25 mouse cellular contexts compared by ENCODE assay signal in the genomic region with DNA sequence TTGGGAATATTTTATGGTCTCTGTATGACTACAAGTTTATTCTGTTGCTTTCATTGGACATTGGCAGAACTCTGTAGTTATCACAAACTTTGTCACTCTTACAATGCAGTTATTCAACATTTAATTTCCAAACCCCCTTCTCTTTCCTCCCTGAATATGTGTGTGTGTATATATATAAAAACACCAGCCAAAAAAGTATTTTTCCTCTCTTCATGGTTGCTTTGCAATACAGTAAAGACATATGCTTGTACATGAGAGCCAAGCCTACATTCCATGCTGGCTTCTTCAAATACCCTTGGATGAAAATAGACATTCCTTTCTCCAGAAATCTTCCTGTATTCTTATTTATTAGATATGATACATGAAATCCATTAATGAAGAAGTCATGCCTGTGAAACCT.
"Had no signal": no experiment of that assay in that cellular context is flagged by ENCODE, and none has a peak within 500 bp of the region (broad histone marks: within the 10 kb centered on the region; RNA-seq: fewer than 3 reads in every experiment).

No protein-coding gene starts in this region.

- H3K27me3 ChIP-seq: heart, embryonic 13.5 days; heart, embryonic 15.5 days; hindbrain, embryonic 13.5 days; hindbrain, embryonic 15.5 days; kidney, embryonic 15.5 days; limb, embryonic 13.5 days; liver, embryonic 12.5 days had no signal

- H3K4me2 ChIP-seq: heart, embryonic 11.5 days; heart, embryonic 13.5 days; heart, embryonic 15.5 days; hindbrain, embryonic 13.5 days; hindbrain, embryonic 15.5 days; kidney, embryonic 15.5 days; limb, embryonic 13.5 days; liver, embryonic 12.5 days had no signal

- H3K36me3 ChIP-seq: heart, embryonic 13.5 days; heart, embryonic 15.5 days; hindbrain, embryonic 13.5 days; hindbrain, embryonic 15.5 days; kidney, embryonic 15.5 days; limb, embryonic 13.5 days; liver, embryonic 12.5 days had no signal

- ATAC-seq: hindbrain, postnatal 0 days; intestine, embryonic 16.5 days; liver, embryonic 12.5 days had no signal

- H3K27ac ChIP-seq: heart, adult 2 months; heart, embryonic 13.5 days; heart, embryonic 15.5 days; hindbrain, embryonic 13.5 days; hindbrain, embryonic 15.5 days; hindbrain, postnatal 0 days; kidney, embryonic 15.5 days; kidney, postnatal 0 days; layer of hippocampus, adult 2 months; left cerebral cortex, adult 2 months; limb, embryonic 13.5 days; liver, embryonic 12.5 days; liver, embryonic 14.5 days had no signal

- H3K9ac ChIP-seq: heart, embryonic 13.5 days; heart, embryonic 15.5 days; hindbrain, embryonic 13.5 days; hindbrain, embryonic 15.5 days; kidney, embryonic 15.5 days; limb, embryonic 13.5 days; liver, embryonic 12.5 days; liver, embryonic 14.5 days had no signal

- DNase-seq: gastrocnemius, postnatal 14 days; gastrocnemius, postnatal 36 days; heart, adult 11 months; heart, adult 2 months; heart, postnatal 14 days; heart, postnatal 36 days; kidney, adult 11 months; kidney, adult 2 months; kidney, adult 9 months; kidney, postnatal 14 days; kidney, postnatal 4 days had no signal

- H3K4me3 ChIP-seq: heart, adult 2 months; heart, embryonic 13.5 days; heart, embryonic 15.5 days; hindbrain, embryonic 13.5 days; hindbrain, embryonic 15.5 days; kidney, embryonic 15.5 days; layer of hippocampus, adult 2 months; left cerebral cortex, adult 2 months; limb, embryonic 13.5 days; liver, embryonic 12.5 days had no signal

- H3K9me3 ChIP-seq: heart, embryonic 13.5 days; heart, embryonic 15.5 days; hindbrain, embryonic 13.5 days; hindbrain, embryonic 15.5 days; kidney, embryonic 15.5 days; limb, embryonic 13.5 days; liver, embryonic 12.5 days had no signal

- H3K4me1 ChIP-seq: heart, embryonic 13.5 days; heart, embryonic 15.5 days; hindbrain, embryonic 13.5 days; hindbrain, embryonic 15.5 days; kidney, embryonic 15.5 days; limb, embryonic 13.5 days; liver, embryonic 12.5 days had no signal
